Mouse (Mus musculus): ENCODE data around the gene Sfi1. TPM values are rescaled to one million over a fixed set of nuclear protein-coding genes. Genes with fewer than 3 reads are reported as not detected.
"Not testable (repeated sequence)": the region's sequence is repeated elsewhere in the genome, so short reads cannot be mapped to it uniquely, and the experiment has no call there.

Gene Sfi1
- total and polyA plus RNA-seq, 3 experiments = 10.2 to 25.2 (median 17.4) TPM

GRCm38 (mm10) chr11:3103619-3104164 is 89.6 kb downstream of the Sfi1 start:
- DNase-seq (ENCODE audit: extremely low read depth) = no peak

DNA sequence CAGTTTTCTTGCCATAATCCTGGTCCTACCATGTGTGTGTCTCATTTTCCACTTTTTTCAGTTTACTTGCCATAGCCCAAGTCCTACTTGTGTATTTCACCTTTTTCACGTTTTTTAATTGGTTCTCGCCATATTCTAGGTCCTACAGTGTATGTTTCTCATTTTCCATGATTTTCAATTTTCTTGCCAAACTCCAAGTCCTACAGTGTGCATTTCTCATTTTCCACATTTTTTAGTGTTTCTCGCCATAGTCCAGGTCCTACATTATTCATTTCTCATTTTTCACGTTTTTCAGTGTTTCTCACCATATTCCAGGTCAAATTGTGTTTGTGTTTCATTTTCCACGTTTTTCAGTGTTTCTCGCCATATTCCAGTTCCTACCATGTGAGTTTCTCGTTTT is 90.6 kb downstream of the Sfi1 start:
- H3K4me2 ChIP-seq (ENCODE audit: insufficient read depth, low read depth, poor library complexity, severe bottlenecking); H3K27me3 ChIP-seq (replicated peaks); H3K4me1 ChIP-seq (ENCODE audit: control insufficient read depth in 1 of 2, insufficient read depth in 2 of 2); dilution Hi-C loops (cut with MboI; ENCODE audit: extremely low pct_ligation_motif_present, extremely low pct_unique_long_range_greater_than_20kb, low sequenced_read_pairs); H3K9ac ChIP-seq (ENCODE audit: insufficient read depth, low read depth); in situ Hi-C loops (cut with MboI; ENCODE audit: low pct_ligation_motif_present, low pct_unique_long_range_greater_than_20kb, low sequenced_read_pairs); DNase-seq (ENCODE audit: extremely low read depth); H3K4me3 ChIP-seq (replicated peaks in 1 of 3; ENCODE audit: low read depth in 2 of 3, low read length in 2 of 3, poor library complexity in 1 of 3); H3K36me3 ChIP-seq (replicated peaks in 1 of 2; ENCODE audit: control insufficient read depth in 1 of 2, insufficient read depth in 1 of 2, low read length in 1 of 2); H3K79me2 ChIP-seq (replicated peaks; ENCODE audit: control insufficient read depth, extremely low read depth, insufficient read depth, poor library complexity, severe bottlenecking); H3K27ac ChIP-seq (ENCODE audit: insufficient read depth, low read depth): not testable (repeated sequence)
- H3K9me3 ChIP-seq (replicated peaks; ENCODE audit: low read length) = peaks cover 14% of the 10 kb centered on the region

More at GRCm38 (mm10) chr11:3103619-3104164, 89.6 kb downstream of the Sfi1 start:
- Histone ChIP-seq H3K4me3 (replicated peaks in 1 of 3; ENCODE audit: low read depth in 2 of 3, low read length in 2 of 3, poor library complexity in 1 of 3) (no peak overlapping the region), H3K9ac (ENCODE audit: insufficient read depth, low read depth) (no peak overlapping the region), H3K27ac (ENCODE audit: insufficient read depth, low read depth) (no peak overlapping the region), H3K79me2 (replicated peaks; ENCODE audit: control insufficient read depth, extremely low read depth, insufficient read depth, poor library complexity, severe bottlenecking) (peaks cover 9% of the 10 kb centered on the region; the same call in 1 of the 2 replicates), H3K9me3 (replicated peaks; ENCODE audit: low read length) (peaks cover 16% of the 10 kb centered on the region), H3K4me2 (ENCODE audit: insufficient read depth, low read depth, poor library complexity, severe bottlenecking) (no peak overlapping the region), H3K4me1 (ENCODE audit: control insufficient read depth in 1 of 2, insufficient read depth in 2 of 2) (no peaks in the 10 kb centered on the region), H3K27me3 (replicated peaks) (no peaks in the 10 kb centered on the region), H3K36me3 (replicated peaks in 1 of 2; ENCODE audit: control insufficient read depth in 1 of 2, insufficient read depth in 1 of 2, low read length in 1 of 2) (peaks cover 3 to 6% of the 10 kb centered on the region in 2 experiments)
- in situ Hi-C loops (cut with MboI; ENCODE audit: low pct_ligation_motif_present, low pct_unique_long_range_greater_than_20kb, low sequenced_read_pairs) = no loop called here
- TF ChIP-seq ZNF384 (IDR thresholded peaks at IDR 0.05; ENCODE audit: low read depth, low read length) = no peak
- TF ChIP-seq MAFK (IDR thresholded peaks at IDR 0.05; ENCODE audit: insufficient replicate concordance, low read length) = no peak
- no peak for TF ChIP-seq IRF4 (IDR thresholded peaks at IDR 0.05; ENCODE audit: low read depth, low read length)
- TF ChIP-seq E2F4 (IDR thresholded peaks at IDR 0.05; ENCODE audit: insufficient replicate concordance, low read depth, low read length) = no peak
- TF ChIP-seq MEF2A (IDR thresholded peaks at IDR 0.05; ENCODE audit: borderline replicate concordance, low read depth, low read length) = no peak
- TF ChIP-seq POLR2AphosphoS2 (IDR thresholded peaks at IDR 0.05; ENCODE audit: low read depth, low read length) = no peak
- no peak for TF ChIP-seq CTCF (conservative IDR thresholded peaks at IDR 0.05 in 1 of 2, IDR thresholded peaks at IDR 0.05 in 1 of 2; ENCODE audit: low read depth in 2 of 2, low read length in 2 of 2)
- no peak for TF ChIP-seq KAT2A (IDR thresholded peaks at IDR 0.05; ENCODE audit: insufficient replicate concordance, low read length)
- TF ChIP-seq PAX5 (IDR thresholded peaks at IDR 0.05; ENCODE audit: low read length) = no peak
- no peak for TF ChIP-seq ELF1 (IDR thresholded peaks at IDR 0.05; ENCODE audit: low read depth, low read length)
- no peak for TF ChIP-seq TCF12 (IDR thresholded peaks at IDR 0.05; ENCODE audit: low read depth, low read length)
- TF ChIP-seq RAD21 (IDR thresholded peaks at IDR 0.05; ENCODE audit: low read depth, low read length) = no peak
- no peak for TF ChIP-seq ETS1 (conservative IDR thresholded peaks at IDR 0.05; ENCODE audit: low read depth, low read length)
- TF ChIP-seq JUN (IDR thresholded peaks at IDR 0.05; ENCODE audit: insufficient read depth, low read depth, low read length) = no peak
- no peak for TF ChIP-seq ZC3H11A (IDR thresholded peaks at IDR 0.05; ENCODE audit: low read depth, low read length)
- TF ChIP-seq RCOR1 (conservative IDR thresholded peaks at IDR 0.05; ENCODE audit: low read depth, low read length) = no peak
- TF ChIP-seq HCFC1 (IDR thresholded peaks at IDR 0.05; ENCODE audit: low read depth, low read length) = no peak
- dilution Hi-C loops (cut with MboI; ENCODE audit: extremely low pct_ligation_motif_present, extremely low pct_unique_long_range_greater_than_20kb, low sequenced_read_pairs) = no loop called here
